Mouse (Mus musculus) midbrain, embryonic 14.5 days (tissue): ENCODE data around the gene Ercc2. TPM values are rescaled to one million over a fixed set of nuclear protein-coding genes. Genes with fewer than 3 reads are reported as not detected.

Experiments
- ATAC-seq: fragments of 200-750 bp; cut with Nextera tagmentation; 2 replicates; pipeline ENCODE4 v1.8.0; 2017; ENCODE audit warnings: moderate number of reproducible peaks, moderate library complexity; ENCODE audit not compliant: low FRiP score, low TSS enrichment
- DNase-seq: peaks from one replicate; pipeline ENCODE4 v3.0.0-alpha.2; 2015
- H3K27ac ChIP-seq: fragments of 300-500 bp; sonication (generic); replicated peaks from 2 replicates; pipeline ENCODE4 v1.5.1; 2014; ENCODE audit warnings: mild to moderate bottlenecking, low read depth, low read length, moderate library complexity
- H3K27me3 ChIP-seq: fragments of 300-500 bp; sonication (generic); 2 replicates; pipeline ENCODE4 v1.6.1; 2014; ENCODE audit warnings: low read length, control low read depth, mixed read lengths; ENCODE audit not compliant: control insufficient read depth, insufficient read depth
- H3K36me3 ChIP-seq: fragments of 300-500 bp; sonication (generic); 2 replicates; pipeline ENCODE4 v1.6.1; 2014; ENCODE audit warnings: low read length, control low read depth; ENCODE audit not compliant: control insufficient read depth, insufficient read depth
- H3K4me1 ChIP-seq: fragments of 300-500 bp; sonication (generic); 2 replicates; pipeline ENCODE4 v1.6.1; 2014; ENCODE audit warnings: mild to moderate bottlenecking, antibody characterized with exemption, low read length, control low read depth; ENCODE audit not compliant: control insufficient read depth, insufficient read depth
- H3K4me2 ChIP-seq: fragments of 300-500 bp; sonication (generic); 2 replicates; pipeline ENCODE4 v1.6.1; 2014; ENCODE audit warnings: mild to moderate bottlenecking, low read length, moderate library complexity
- H3K4me3 ChIP-seq: fragments of 300-500 bp; sonication (generic); replicated peaks from 2 replicates; pipeline ENCODE4 v1.5.1; 2014; ENCODE audit warnings: low read depth, low read length
- H3K9ac ChIP-seq: fragments of 300-500 bp; sonication (generic); replicated peaks from 2 replicates; pipeline ENCODE4 v1.6.1; 2014; ENCODE audit warnings: mild to moderate bottlenecking, low read length, moderate library complexity
- H3K9me3 ChIP-seq: fragments of 300-500 bp; sonication (generic); 2 replicates; pipeline ENCODE4 v1.6.1; 2016; ENCODE audit warnings: low read length, control low read depth, mixed read lengths; ENCODE audit not compliant: control insufficient read depth
- WGBS: fragments of 180-500 bp; shearing (Covaris S2); extraction: QIAGEN DNeasy Blood & Tissue Kit; methylation state at CpG from one replicate; pipeline ENCODE4 v1.1.7; 2014; 5-methylcytosine and 5-hydroxymethylcytosine counted together
- polyA plus RNA-seq: library from polyadenylated mRNA; unstranded; fragments of >200 nt; fragmentation: Nextera tagmentation; extraction: Ambion mirVana; gene quantifications from 2 replicates; pipeline ENCODE4 v1.2.1, GENCODE M21; 2014

Ercc2 gene
- 21.6 and 27.9 TPM in 2 replicates for polyA plus RNA-seq

GRCm38 (mm10) chr7:19381377-19382165 lies at the start of gene Ercc2:
Ercc2 (plus strand) TSS chr7:19382010.
- WGBS = 6% methylated on average over 48 of the region's 48 CpGs

DNA sequence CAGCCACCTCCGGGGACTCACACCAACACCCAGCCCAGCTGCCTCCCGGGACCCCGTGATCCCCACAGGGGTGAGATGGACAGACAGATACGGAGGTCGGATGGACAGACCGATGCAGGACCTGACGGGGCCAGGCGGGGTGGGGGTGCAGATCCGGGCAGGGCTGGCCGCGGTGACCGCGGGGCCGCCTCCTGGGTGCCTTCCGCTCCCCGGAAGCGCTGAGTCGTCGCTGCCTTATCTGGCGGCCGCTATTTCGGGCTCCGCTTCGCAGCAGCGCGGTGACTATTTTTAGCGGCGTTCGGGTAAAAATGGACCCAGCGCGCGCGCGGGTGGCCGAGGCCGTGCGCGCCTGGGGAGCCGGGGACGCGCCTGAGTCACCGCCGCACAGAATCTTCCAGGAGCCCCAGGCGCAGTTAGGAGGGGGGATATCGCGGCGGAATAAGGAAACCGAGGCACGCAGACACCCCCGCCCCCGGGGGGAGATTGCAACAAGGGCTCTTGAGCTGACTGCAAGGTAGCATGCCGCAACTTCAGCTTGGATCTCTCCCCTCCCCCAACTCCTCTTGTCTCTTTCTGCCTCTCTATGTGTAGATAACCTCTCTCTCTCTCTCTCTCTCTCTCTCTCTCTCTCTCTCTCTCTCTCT lies 49.0 kb upstream of the Ercc2 start:
- peak; percentile 58 for ATAC-seq
- Histone ChIP-seq H3K9ac (peak overlapping the region; percentile 86), H3K27me3 (no peaks in the 10 kb centered on the region), H3K36me3 (no peaks in the 10 kb centered on the region), H3K9me3 (no peaks in the 10 kb centered on the region), H3K4me3 (peak overlapping the region; percentile 60), H3K4me1 (no peaks in the 10 kb centered on the region), H3K4me2 (peak overlapping the region; percentile 86), H3K27ac (peak overlapping the region; percentile 85)
- peak; percentile 88 for DNase-seq
- under 1% methylated on average over 52 of the region's 52 CpGs for WGBS

More at GRCm38 (mm10) chr7:19381377-19382165, at the start of gene Ercc2:
- Histone ChIP-seq H3K9ac (peak within 1 kb of the TSS; percentile 78), H3K27me3 (no peaks in the 10 kb centered on the region), H3K4me2 (peak within 1 kb of the TSS; percentile 84), H3K4me1 (peaks cover 13% of the 10 kb centered on the region), H3K27ac (peak within 1 kb of the TSS; percentile 70), H3K9me3 (no peaks in the 10 kb centered on the region), H3K4me3 (peak within 1 kb of the TSS; percentile 88), H3K36me3 (peaks cover 28% of the 10 kb centered on the region)
- ATAC-seq (peak; percentile 96), DNase-seq (peak; percentile 100)

DNA sequence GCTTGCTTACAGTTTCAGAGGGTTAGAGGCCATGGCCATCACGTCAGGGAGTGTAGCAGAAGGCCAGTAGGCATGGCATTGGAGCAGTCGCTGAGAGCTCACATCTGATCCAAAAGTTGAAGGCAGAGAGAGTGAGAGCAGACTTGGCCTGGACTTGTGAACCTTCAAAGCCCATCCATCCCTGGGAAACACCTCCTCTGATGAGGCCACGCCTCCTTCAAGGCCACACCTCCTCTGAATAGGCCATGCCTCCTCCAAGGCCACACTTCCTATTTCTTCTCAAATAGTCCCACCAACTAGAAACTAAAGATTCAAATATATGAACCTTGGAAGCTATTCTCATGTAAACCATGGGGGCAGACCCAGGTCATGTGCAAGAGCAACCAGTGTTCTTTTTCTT lies 46.2 kb upstream of the Ercc2 start:
- H3K9me3 ChIP-seq = no peaks in the 10 kb centered on the region
- H3K27ac ChIP-seq = no peak overlapping the region
- ATAC-seq (no peak), DNase-seq (no peak)
- 42% methylated on average over 3 of the region's 3 CpGs for WGBS
- no peak overlapping the region for H3K4me2 ChIP-seq
- no peaks in the 10 kb centered on the region for H3K4me1 ChIP-seq
- H3K36me3 ChIP-seq = no peaks in the 10 kb centered on the region
- no peak overlapping the region for H3K9ac ChIP-seq
- no peak overlapping the region for H3K4me3 ChIP-seq
- no peaks in the 10 kb centered on the region for H3K27me3 ChIP-seq

- H3K36me3 ChIP-seq = no peaks in the 10 kb centered on the region
- no peak overlapping the region for H3K27ac ChIP-seq
- no peaks in the 10 kb centered on the region for H3K9me3 ChIP-seq
- DNase-seq (no peak), ATAC-seq (no peak)
- H3K4me3 ChIP-seq = no peak overlapping the region
- peaks cover 8% of the 10 kb centered on the region; the same call in 1 of the 2 replicates for H3K27me3 ChIP-seq
- peaks cover 9% of the 10 kb centered on the region for H3K4me1 ChIP-seq
- no peak overlapping the region for H3K9ac ChIP-seq
- no peak overlapping the region for H3K4me2 ChIP-seq
- WGBS = 79% methylated on average over 10 of the region's 10 CpGs
Observed at GRCm38 (mm10) chr7:19337122-19337521, 44.7 kb upstream of the Ercc2 start.

DNA sequence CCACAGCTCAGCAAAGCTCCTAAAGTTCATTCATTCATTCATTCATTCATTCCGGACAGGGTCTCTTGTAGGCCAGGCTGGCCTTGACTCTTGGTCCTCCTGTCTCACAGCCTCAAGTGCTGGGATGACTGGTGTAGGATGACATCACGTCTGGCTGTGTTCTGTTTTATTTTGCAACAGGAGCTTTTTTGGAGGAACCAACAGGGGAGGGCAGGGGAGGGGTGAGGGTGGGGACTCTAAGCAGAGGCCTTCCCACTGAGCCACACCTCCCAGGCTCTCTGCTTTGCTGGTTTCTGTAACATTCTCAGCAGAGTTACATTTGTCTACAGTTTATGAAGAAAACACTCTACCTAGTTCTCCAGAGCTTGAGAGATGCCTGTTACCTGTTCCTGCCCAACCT lies 43.8 kb upstream of the Ercc2 start:
- no peak for DNase-seq
- ATAC-seq = no peak
- peaks cover 8% of the 10 kb centered on the region; the same call in 1 of the 2 replicates for H3K27me3 ChIP-seq
- H3K9ac ChIP-seq = no peak overlapping the region
- no peak overlapping the region for H3K27ac ChIP-seq
- 67% methylated on average over 2 of the region's 2 CpGs for WGBS
- H3K4me2 ChIP-seq = no peak overlapping the region
- no peak overlapping the region for H3K4me3 ChIP-seq
- H3K36me3 ChIP-seq = no peaks in the 10 kb centered on the region
- peaks cover 16% of the 10 kb centered on the region for H3K4me1 ChIP-seq
- no peaks in the 10 kb centered on the region for H3K9me3 ChIP-seq

DNA sequence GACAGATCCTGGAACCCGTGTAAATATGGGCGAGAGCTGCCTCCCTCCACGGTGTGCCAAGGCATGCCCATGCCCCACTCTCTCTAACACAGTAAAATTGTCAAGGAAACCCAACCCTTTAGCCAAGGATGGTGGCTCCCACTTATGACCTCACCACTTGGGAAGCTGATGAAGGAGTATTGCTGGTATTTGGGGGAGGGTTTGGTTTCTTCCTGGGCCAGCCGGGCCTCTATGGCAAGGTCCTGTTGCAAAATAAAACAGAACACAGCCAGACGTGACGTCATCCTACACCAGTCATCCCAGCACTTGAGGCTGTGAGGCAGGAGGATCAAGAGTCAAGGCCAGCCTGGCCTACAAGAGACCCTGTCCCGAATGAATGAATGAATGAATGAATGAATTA lies 43.2 kb upstream of the Ercc2 start:
- Histone ChIP-seq H3K27me3 (peaks cover 8% of the 10 kb centered on the region; the same call in 1 of the 2 replicates), H3K36me3 (no peaks in the 10 kb centered on the region), H3K9me3 (no peaks in the 10 kb centered on the region), H3K4me1 (peaks cover 16% of the 10 kb centered on the region), H3K9ac (no peak overlapping the region), H3K4me2 (no peak overlapping the region), H3K4me3 (no peak overlapping the region), H3K27ac (no peak overlapping the region)
- ATAC-seq = no peak
- WGBS = 82% methylated on average over 7 of the region's 7 CpGs
- no peak for DNase-seq

DNA sequence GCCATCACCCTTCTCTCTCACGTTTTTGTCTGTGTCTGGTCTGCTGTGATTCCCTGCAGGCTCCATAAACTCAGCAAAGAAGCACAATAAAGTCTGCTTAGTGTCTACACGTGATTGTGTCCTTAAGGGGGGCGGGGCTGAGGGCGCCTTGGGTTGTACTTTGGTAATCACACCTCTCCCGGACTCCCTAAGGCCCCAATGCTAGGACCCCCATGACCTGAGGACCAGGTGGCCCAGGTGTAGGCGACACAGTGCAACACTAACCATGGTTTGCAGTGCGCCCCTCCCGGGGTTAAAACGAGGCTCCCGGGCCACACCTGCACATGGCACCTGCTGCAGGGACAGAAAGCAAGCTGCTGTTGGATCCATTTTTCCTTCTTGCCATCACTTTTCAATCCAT lies 40.6 kb upstream of the Ercc2 start:
- no peak overlapping the region for H3K9ac ChIP-seq
- peak overlapping the region; percentile 86 for H3K4me2 ChIP-seq
- no peak overlapping the region; the same call in 1 of the 2 replicates for H3K4me3 ChIP-seq
- WGBS = 27% methylated on average over 10 of the region's 10 CpGs
- no peaks in the 10 kb centered on the region for H3K9me3 ChIP-seq
- peaks cover 28% of the 10 kb centered on the region for H3K4me1 ChIP-seq
- peaks cover 8% of the 10 kb centered on the region; the same call in 1 of the 2 replicates for H3K27me3 ChIP-seq
- DNase-seq (no peak), ATAC-seq (no peak)
- H3K27ac ChIP-seq = no peak overlapping the region
- H3K36me3 ChIP-seq = no peaks in the 10 kb centered on the region

DNA sequence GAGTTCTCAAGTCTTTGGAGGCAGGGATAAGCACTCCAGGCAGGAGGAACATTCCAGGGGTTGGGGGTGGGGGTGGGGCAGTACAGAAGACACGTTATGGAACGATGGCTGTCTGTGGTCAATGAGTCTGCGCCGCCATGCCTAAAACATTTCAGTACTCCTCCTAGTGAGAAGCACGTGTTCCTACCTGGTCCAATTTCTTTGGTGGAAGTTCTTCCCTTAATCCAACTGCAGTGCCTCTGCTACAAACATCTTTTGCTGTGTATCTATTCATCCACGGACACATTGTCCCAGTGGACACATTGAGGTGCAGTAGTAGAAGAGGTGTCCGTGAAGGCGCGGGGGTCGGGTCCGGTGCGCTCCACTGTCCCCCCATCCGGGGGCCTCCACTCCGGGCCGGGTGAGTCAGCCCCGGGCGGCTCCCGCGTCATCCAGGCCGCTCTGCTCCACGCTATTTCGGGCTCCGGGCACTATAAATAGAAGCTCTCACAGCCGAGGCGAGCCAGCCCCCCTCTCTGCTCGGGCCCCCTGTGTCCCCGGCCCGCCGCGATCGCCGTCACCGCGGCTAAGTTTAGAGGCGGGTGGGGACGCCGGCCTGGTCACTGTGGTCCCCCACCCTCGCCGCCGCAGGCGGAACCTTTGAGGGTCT lies 39.9 kb upstream of the Ercc2 start:
- ATAC-seq (no peak), DNase-seq (peak; percentile 25)
- no peak overlapping the region for H3K27ac ChIP-seq
- 1% methylated on average over 41 of the region's 41 CpGs for WGBS
- H3K4me2 ChIP-seq = peak overlapping the region; percentile 86
- H3K9ac ChIP-seq = peak overlapping the region; percentile 44; the same call in 1 of the 2 replicates
- H3K4me3 ChIP-seq = peak overlapping the region; percentile 36
- no peaks in the 10 kb centered on the region for H3K9me3 ChIP-seq
- peaks cover 28% of the 10 kb centered on the region for H3K4me1 ChIP-seq
- peaks cover 8% of the 10 kb centered on the region; the same call in 1 of the 2 replicates for H3K27me3 ChIP-seq
- no peaks in the 10 kb centered on the region for H3K36me3 ChIP-seq
